ENCODE assay signal across 16 mouse cellular contexts in the genomic region with DNA sequence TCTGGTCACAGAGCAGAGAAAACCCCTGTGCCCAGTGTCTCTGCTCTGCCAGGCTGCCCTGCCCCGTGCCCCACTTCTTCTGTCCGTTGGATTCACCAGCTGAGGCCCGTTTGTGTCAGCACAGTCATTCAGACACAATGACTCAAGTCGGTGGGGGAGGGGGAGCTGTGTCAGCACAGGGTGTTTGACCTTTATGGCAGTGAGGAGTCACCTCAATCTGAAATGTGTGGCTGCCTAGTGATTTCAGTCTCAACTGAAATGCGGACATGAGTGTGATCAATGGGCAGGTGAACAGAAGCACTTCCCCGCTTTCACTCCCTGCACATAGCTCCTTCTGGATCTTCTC. TPM values are rescaled to one million over a fixed set of nuclear protein-coding genes. Genes with fewer than 3 reads are reported as not detected.
DNase-seq lines count a peak whose midpoint lies in the region; ATAC-seq and TF ChIP-seq lines count a peak whose summit lies in the region.
"Had no signal": no experiment of that assay in that cellular context is flagged by ENCODE, and none has a peak within 500 bp of the region (broad histone marks: within the 10 kb centered on the region; RNA-seq: fewer than 3 reads in every experiment).

No protein-coding gene starts in this region.

- no peaks in the 10 kb centered on the region for H3K27me3 ChIP-seq in stomach, postnatal 0 days (ENCODE audit: control insufficient read depth, insufficient read depth, low read length)
- H3K27me3 ChIP-seq in forebrain, embryonic 12.5 days: 0 out of 2 replicates have a peak, but pooled peaks cover 5% of the 10 kb centered on the region
- H3K27me3 ChIP-seq: heart, embryonic 13.5 days; liver, embryonic 13.5 days; midbrain, embryonic 15.5 days; Patski; stomach, embryonic 15.5 days had no signal

- WGBS in stomach, postnatal 0 days: 62% methylated on average over 6 of the region's 6 CpGs
- 81% methylated on average over 6 of the region's 6 CpGs for WGBS in forebrain, embryonic 12.5 days

- H3K9ac ChIP-seq in stomach, postnatal 0 days (ENCODE audit: low read length): no peak overlapping the region
- H3K9ac ChIP-seq in forebrain, embryonic 12.5 days: no peak overlapping the region
- H3K9ac ChIP-seq: heart, embryonic 13.5 days; liver, embryonic 13.5 days; midbrain, embryonic 15.5 days; stomach, embryonic 15.5 days had no signal

- DNase-seq in cerebellum, postnatal 10 days: peak; percentile 18
- DNase-seq in cerebellum, postnatal 14 days: no peak
- peak; percentile 12 for DNase-seq in retina, postnatal 1 day
- no peak for DNase-seq in retina, embryonic 14.5 days (ENCODE audit: low spot score)
- DNase-seq in adrenal gland, adult 8-10 months: peak; percentile 74
- no peak for DNase-seq in stomach, postnatal 0 days (ENCODE audit: low spot score)
- no peak for DNase-seq in layer of hippocampus, postnatal 14 days (ENCODE audit: low spot score in 2 of 2)
- DNase-seq: liver, embryonic 13.5 days had no signal

- TF ChIP-seq EP300 in stomach, postnatal 0 days (optimal IDR thresholded peaks at IDR 0.05): no peak

- no peak overlapping the region for H3K27ac ChIP-seq in stomach, postnatal 0 days (replicated peaks)
- no peak overlapping the region for H3K27ac ChIP-seq in forebrain, embryonic 12.5 days
- H3K27ac ChIP-seq: heart, embryonic 13.5 days; layer of hippocampus, adult 2 months; left cerebral cortex, adult 2 months; liver, embryonic 13.5 days; midbrain, embryonic 15.5 days; stomach, embryonic 15.5 days had no signal

- no peak overlapping the region for H3K4me3 ChIP-seq in stomach, postnatal 0 days (ENCODE audit: low read depth, low read length)
- no peak overlapping the region for H3K4me3 ChIP-seq in forebrain, embryonic 12.5 days (replicated peaks)
- H3K4me3 ChIP-seq: heart, embryonic 13.5 days; layer of hippocampus, adult 2 months; left cerebral cortex, adult 2 months; liver, embryonic 13.5 days; midbrain, embryonic 15.5 days; stomach, embryonic 15.5 days had no signal

- no peak for TF ChIP-seq CTCF in stomach, postnatal 0 days (IDR thresholded peaks at IDR 0.05; ENCODE audit: low read depth)

- ATAC-seq in stomach, postnatal 0 days (ENCODE audit: low FRiP score, low TSS enrichment): peak; percentile 21; the same call in 1 of the 2 replicates
- no peak for ATAC-seq in forebrain, embryonic 12.5 days (ENCODE audit: low FRiP score)
- ATAC-seq: midbrain, embryonic 15.5 days; Patski had no signal

- H3K9me3 ChIP-seq in stomach, postnatal 0 days (ENCODE audit: control insufficient read depth, low read length): no peaks in the 10 kb centered on the region
- H3K9me3 ChIP-seq in forebrain, embryonic 12.5 days: no peaks in the 10 kb centered on the region
- H3K9me3 ChIP-seq: liver, embryonic 13.5 days; midbrain, embryonic 15.5 days; stomach, embryonic 15.5 days had no signal

- no peaks in the 10 kb centered on the region for H3K4me1 ChIP-seq in stomach, postnatal 0 days (replicated peaks; ENCODE audit: control insufficient read depth, insufficient read depth)
- H3K4me1 ChIP-seq in forebrain, embryonic 12.5 days: no peaks in the 10 kb centered on the region
- H3K4me1 ChIP-seq: liver, embryonic 13.5 days; midbrain, embryonic 15.5 days; stomach, embryonic 15.5 days had no signal

- no peaks in the 10 kb centered on the region for H3K36me3 ChIP-seq in stomach, postnatal 0 days (ENCODE audit: control insufficient read depth, insufficient read depth, low read length)
- H3K36me3 ChIP-seq in forebrain, embryonic 12.5 days (replicated peaks): no peaks in the 10 kb centered on the region
- H3K36me3 ChIP-seq: heart, embryonic 13.5 days; liver, embryonic 13.5 days; midbrain, embryonic 15.5 days; stomach, embryonic 15.5 days had no signal

- no peak overlapping the region for H3K4me2 ChIP-seq in stomach, postnatal 0 days (replicated peaks; ENCODE audit: low read depth)
- H3K4me2 ChIP-seq in forebrain, embryonic 12.5 days: no peak overlapping the region
- H3K4me2 ChIP-seq: heart, embryonic 13.5 days; liver, embryonic 13.5 days; midbrain, embryonic 15.5 days; stomach, embryonic 15.5 days had no signal

RNA-seq across cellular contexts. Expression of a gene that starts 16.4 kb away (rescaled TPM):
- 1 to 10 TPM; 3.3 to 6.3 (median 5.7) TPM for total RNA-seq in adrenal gland, adult 8-10 months (2022)
- 4.1 and 4.8 TPM in 2 replicates for polyA plus RNA-seq in stomach, postnatal 0 days (2015; fragmentation: Nextera tagmentation; extraction: Ambion mirVana)
- total RNA-seq in layer of hippocampus, postnatal 14 days (2021): 1 to 10 TPM; 2.9 to 3.2 TPM
- 1.4 and 1.5 TPM in 2 replicates for polyA plus RNA-seq in forebrain, embryonic 12.5 days (2016; fragmentation: Nextera tagmentation; extraction: Ambion mirVana)
- total RNA-seq: megakaryocyte progenitor cell, adult 5-6 weeks had no signal

RNA-seq across cellular contexts. Expression of a gene that starts 43.4 kb away (rescaled TPM):
- 1 to 10 TPM in 2 of 4 experiments, under 1 TPM in 2; 0.38 to 2.4 (median 1.1) TPM for total RNA-seq in adrenal gland, adult 8-10 months (2022)
- 3.1 and 3.3 TPM in 2 replicates for polyA plus RNA-seq in stomach, postnatal 0 days (2015; fragmentation: Nextera tagmentation; extraction: Ambion mirVana)
- total RNA-seq in layer of hippocampus, postnatal 14 days (2021): under 1 TPM; 0.46 to 0.55 TPM
- 0.56 and 1.5 TPM in 2 replicates for polyA plus RNA-seq in forebrain, embryonic 12.5 days (2016; fragmentation: Nextera tagmentation; extraction: Ambion mirVana)
- polyA plus RNA-seq: Patski had no signal

Comparison
In these comparisons a context has a peak if more than half of its experiments do, and no peak if none do; other contexts are left out.
1. DNase-seq: peak in cerebellum, postnatal 10 days (2 of 2), retina, postnatal 1 day (single experiment) and adrenal gland, adult 8-10 months (single experiment); none in cerebellum, postnatal 14 days (0 of 2), retina, embryonic 14.5 days (single experiment), stomach, postnatal 0 days (single experiment) and layer of hippocampus, postnatal 14 days (0 of 2).